Mouse (Mus musculus): ENCODE measurements at regions not wholly inside any gene's neighbourhood (a gene's known extent, or its start where the extent isn't known, plus 50 kb on each side); places are given as distances from the start of the nearest gene placed in this dataset.

DNA sequence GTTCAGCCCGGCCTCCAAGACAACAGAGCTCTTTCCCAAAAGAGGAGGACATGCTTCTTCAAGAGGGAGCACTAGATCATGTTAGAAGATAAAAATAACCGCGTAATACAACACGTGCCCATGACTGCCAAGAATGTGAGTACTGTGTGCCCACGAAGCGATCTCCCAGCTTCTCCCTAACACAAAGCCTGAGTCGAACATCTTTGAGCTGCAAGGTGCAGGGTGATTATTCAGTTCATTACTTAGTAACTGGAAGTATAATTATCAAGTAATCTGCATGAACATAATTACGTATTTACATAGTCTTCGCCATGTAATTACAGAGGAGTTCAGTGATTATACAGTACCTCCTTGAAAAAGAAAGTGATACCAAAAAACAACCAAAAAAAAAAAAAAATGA lies 269.7 kb downstream of the Efnb2 start:
- H3K4me1 ChIP-seq (ENCODE audit: control insufficient read depth, insufficient read depth, low read length), result peaks cover 3% of the 10 kb centered on the region; the same call in 1 of the 2 replicates
- no peak overlapping the region for H3K4me2 ChIP-seq (ENCODE audit: low read depth, low read length)
- H3K36me3 ChIP-seq (ENCODE audit: control insufficient read depth, insufficient read depth, low read length), result no peaks in the 10 kb centered on the region
- no peak overlapping the region for H3K27ac ChIP-seq (ENCODE audit: low read length)
- no peak for ATAC-seq (ENCODE audit: insufficient read depth, low FRiP score)
- no peaks in the 10 kb centered on the region for H3K27me3 ChIP-seq (ENCODE audit: control insufficient read depth, insufficient read depth, low read length)
- H3K4me3 ChIP-seq (replicated peaks; ENCODE audit: low read length), result no peak overlapping the region
- H3K9ac ChIP-seq (ENCODE audit: low read length), result no peak overlapping the region
- 86% methylated on average over 9 of the region's 9 CpGs for WGBS
- H3K9me3 ChIP-seq (replicated peaks; ENCODE audit: control insufficient read depth, low read length), result no peaks in the 10 kb centered on the region

DNA sequence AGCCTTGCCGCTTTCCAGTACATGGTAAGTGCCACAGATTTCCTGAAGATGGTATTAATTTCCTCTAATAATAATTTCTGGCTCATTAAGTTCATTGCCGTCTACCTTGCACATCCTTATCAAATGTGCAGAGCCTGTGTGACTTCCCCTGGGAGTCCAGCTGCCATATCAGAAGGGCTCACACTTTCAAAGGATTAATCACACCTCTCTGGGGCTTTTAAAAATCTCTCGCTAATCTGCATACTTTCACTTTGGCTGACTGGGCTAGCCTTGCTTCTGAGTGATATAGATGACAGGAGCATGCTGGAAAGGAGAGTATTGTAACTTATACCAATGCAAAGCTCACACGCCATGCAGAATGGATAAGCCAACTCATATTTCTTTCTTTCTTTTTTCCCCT lies 282.8 kb downstream of the Efnb2 start:
- 66% methylated on average over 4 of the region's 4 CpGs for WGBS
- no peaks in the 10 kb centered on the region for H3K9me3 ChIP-seq (replicated peaks; ENCODE audit: control insufficient read depth, low read length)
- H3K36me3 ChIP-seq (ENCODE audit: control insufficient read depth, insufficient read depth, low read length), result no peaks in the 10 kb centered on the region
- H3K4me1 ChIP-seq (ENCODE audit: control insufficient read depth, insufficient read depth, low read length), result no peaks in the 10 kb centered on the region
- H3K4me3 ChIP-seq (replicated peaks; ENCODE audit: low read length), result no peak overlapping the region
- ATAC-seq (ENCODE audit: insufficient read depth, low FRiP score), result no peak
- H3K27ac ChIP-seq (ENCODE audit: low read length), result no peak overlapping the region
- no peak overlapping the region for H3K9ac ChIP-seq (ENCODE audit: low read length)
- no peak overlapping the region for H3K4me2 ChIP-seq (ENCODE audit: low read depth, low read length)
- H3K27me3 ChIP-seq (ENCODE audit: control insufficient read depth, insufficient read depth, low read length), result no peaks in the 10 kb centered on the region

DNA sequence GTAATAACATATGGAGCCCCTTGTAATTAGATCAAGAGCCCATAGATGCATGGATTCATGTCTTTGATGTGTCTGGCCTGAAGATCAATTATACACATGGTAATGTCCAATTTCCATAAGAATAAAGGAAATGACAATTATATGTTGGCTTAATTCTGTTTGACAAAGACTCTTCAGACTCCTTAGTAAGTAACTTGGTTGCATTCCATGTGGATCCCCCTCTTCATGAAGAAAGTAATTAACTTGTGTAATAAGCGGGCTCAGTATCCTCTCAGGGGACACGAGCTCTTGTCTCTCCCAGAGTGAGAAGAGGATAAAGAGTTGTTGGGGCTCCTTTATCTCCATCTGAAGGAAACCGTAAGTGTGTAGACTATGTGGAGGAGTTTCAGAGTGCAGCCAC lies 284.3 kb downstream of the Efnb2 start:
- WGBS, result 77% methylated on average over 3 of the region's 3 CpGs
- Histone ChIP-seq H3K4me2 (ENCODE audit: low read depth, low read length) (no peak overlapping the region), H3K27me3 (ENCODE audit: control insufficient read depth, insufficient read depth, low read length) (no peaks in the 10 kb centered on the region), H3K9me3 (replicated peaks; ENCODE audit: control insufficient read depth, low read length) (no peaks in the 10 kb centered on the region), H3K27ac (ENCODE audit: low read length) (no peak overlapping the region), H3K36me3 (ENCODE audit: control insufficient read depth, insufficient read depth, low read length) (no peaks in the 10 kb centered on the region), H3K4me3 (replicated peaks; ENCODE audit: low read length) (no peak overlapping the region), H3K4me1 (ENCODE audit: control insufficient read depth, insufficient read depth, low read length) (no peaks in the 10 kb centered on the region), H3K9ac (ENCODE audit: low read length) (no peak overlapping the region)
- ATAC-seq (ENCODE audit: insufficient read depth, low FRiP score), result no peak

DNA sequence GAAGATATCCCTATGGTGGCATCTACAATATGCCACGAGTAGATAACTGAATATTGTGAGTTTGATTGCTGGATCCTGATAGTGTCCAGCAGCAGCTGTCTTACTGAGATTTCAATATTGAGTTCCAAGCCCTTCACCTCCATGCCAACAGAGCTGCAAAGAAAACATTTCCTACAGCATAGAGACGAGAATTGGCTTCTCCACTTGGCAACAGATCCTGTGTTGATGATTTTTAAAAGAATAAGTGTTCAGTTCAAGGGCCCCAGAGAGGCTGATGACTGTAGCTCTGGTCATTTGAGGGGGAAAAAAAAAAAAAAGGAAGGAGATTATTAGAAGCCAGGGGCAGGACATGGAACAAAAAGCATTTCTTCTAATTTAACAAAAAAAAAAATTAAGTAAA lies 284.7 kb downstream of the Efnb2 start:
- no peak overlapping the region for H3K4me3 ChIP-seq (replicated peaks; ENCODE audit: low read length)
- no peaks in the 10 kb centered on the region for H3K36me3 ChIP-seq (ENCODE audit: control insufficient read depth, insufficient read depth, low read length)
- no peak overlapping the region for H3K9ac ChIP-seq (ENCODE audit: low read length)
- no peak for ATAC-seq (ENCODE audit: insufficient read depth, low FRiP score)
- H3K9me3 ChIP-seq (replicated peaks; ENCODE audit: control insufficient read depth, low read length), result no peaks in the 10 kb centered on the region
- no peak overlapping the region for H3K27ac ChIP-seq (ENCODE audit: low read length)
- no peaks in the 10 kb centered on the region for H3K27me3 ChIP-seq (ENCODE audit: control insufficient read depth, insufficient read depth, low read length)
- no peak overlapping the region for H3K4me2 ChIP-seq (ENCODE audit: low read depth, low read length)
- 66% methylated on average over 2 of the region's 2 CpGs for WGBS
- no peaks in the 10 kb centered on the region for H3K4me1 ChIP-seq (ENCODE audit: control insufficient read depth, insufficient read depth, low read length)

DNA sequence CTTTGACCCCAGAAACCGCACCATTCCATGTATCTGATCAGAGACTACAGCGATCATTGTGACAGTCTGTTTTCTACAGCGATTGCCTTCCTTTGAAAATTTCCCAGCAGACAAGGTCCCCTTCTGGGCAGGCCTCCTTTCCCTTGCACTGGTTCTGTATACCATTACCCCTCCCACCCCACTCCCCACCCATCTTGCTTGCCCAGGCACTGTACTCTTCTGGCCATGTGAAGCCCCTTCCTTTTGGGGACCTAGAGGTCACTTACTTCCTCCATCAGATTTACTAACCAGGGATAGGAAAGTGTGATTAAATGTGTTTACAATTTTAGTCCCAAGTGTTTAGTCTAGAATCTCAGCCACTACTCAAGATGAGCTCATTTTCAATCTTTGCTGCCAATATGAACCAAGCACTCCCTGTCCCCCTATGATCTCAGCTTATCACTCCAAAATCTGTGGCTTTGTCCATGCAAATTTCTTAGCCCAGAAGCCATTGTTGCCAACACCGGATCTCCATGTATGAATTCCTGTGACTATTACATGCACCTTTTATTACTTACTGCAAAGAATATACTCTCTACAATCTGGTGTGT lies 293.7 kb downstream of the Efnb2 start:
- Histone ChIP-seq H3K4me3 (replicated peaks; ENCODE audit: low read length) (no peak overlapping the region), H3K27ac (ENCODE audit: low read length) (no peak overlapping the region), H3K4me2 (ENCODE audit: low read depth, low read length) (no peak overlapping the region), H3K36me3 (ENCODE audit: control insufficient read depth, insufficient read depth, low read length) (no peaks in the 10 kb centered on the region), H3K27me3 (ENCODE audit: control insufficient read depth, insufficient read depth, low read length) (no peaks in the 10 kb centered on the region), H3K9ac (ENCODE audit: low read length) (no peak overlapping the region), H3K4me1 (ENCODE audit: control insufficient read depth, insufficient read depth, low read length) (no peaks in the 10 kb centered on the region), H3K9me3 (replicated peaks; ENCODE audit: control insufficient read depth, low read length) (no peaks in the 10 kb centered on the region)
- ATAC-seq (ENCODE audit: insufficient read depth, low FRiP score), result 0 out of 2 replicates have a peak, but pooled peaks have one; percentile 50
- WGBS, result 58% methylated on average over 4 of the region's 4 CpGs

DNA sequence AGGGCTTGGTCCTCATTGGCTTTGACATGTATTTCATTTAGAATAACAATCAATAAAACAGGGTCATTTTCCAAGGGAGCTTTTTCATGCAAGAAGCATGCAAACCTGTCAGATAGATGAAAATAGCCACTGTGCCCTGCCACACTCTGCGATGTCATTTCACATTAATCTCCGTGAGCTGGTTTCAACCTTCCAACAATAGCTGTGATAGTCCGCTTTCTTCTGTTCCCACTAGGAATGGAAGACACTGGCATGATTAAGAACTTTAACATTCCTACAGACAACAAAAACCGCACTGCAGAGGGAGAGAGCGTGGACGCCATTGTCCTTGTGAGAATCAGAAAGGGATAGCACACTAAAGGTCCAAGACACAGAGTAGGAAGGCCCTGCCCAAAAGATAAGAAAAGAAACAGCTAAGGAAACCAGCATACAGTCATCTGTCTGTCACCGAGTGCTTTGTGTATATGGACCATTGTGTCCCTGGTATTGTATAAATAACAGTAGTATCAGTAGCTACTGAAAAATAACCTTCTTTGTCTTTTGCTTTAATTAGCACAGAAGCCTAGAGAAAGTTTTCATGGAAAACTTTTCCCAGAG lies 299.0 kb downstream of the Efnb2 start:
- no peaks in the 10 kb centered on the region for H3K4me1 ChIP-seq (ENCODE audit: control insufficient read depth, insufficient read depth, low read length)
- H3K9me3 ChIP-seq (replicated peaks; ENCODE audit: control insufficient read depth, low read length), result no peaks in the 10 kb centered on the region
- H3K4me2 ChIP-seq (ENCODE audit: low read depth, low read length), result no peak overlapping the region
- no peak overlapping the region for H3K4me3 ChIP-seq (replicated peaks; ENCODE audit: low read length)
- WGBS, result 75% methylated on average over 7 of the region's 7 CpGs
- no peak for ATAC-seq (ENCODE audit: insufficient read depth, low FRiP score)
- H3K9ac ChIP-seq (ENCODE audit: low read length), result no peak overlapping the region
- no peak overlapping the region for H3K27ac ChIP-seq (ENCODE audit: low read length)
- H3K27me3 ChIP-seq (ENCODE audit: control insufficient read depth, insufficient read depth, low read length), result no peaks in the 10 kb centered on the region
- H3K36me3 ChIP-seq (ENCODE audit: control insufficient read depth, insufficient read depth, low read length), result no peaks in the 10 kb centered on the region

DNA sequence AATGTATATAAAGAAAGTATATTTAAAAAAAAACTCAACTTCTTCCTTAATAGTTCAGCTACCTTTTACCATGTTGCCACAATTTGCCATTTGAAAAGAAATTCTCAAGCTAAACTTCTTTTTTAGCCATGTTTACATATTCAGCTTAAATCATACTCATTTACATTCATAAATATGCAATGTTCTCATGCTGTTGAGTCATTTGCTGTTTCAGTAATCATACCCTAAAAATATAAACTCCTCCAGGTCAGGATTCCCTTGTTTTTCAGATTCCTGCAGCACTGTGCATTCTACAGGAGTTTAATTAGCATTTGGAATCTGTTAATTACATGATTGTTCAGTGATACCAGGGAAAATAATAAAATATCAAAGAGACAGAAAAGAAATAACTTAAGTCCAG lies 300.5 kb downstream of the Efnb2 start:
- no peak for ATAC-seq (ENCODE audit: insufficient read depth, low FRiP score)
- H3K4me2 ChIP-seq (ENCODE audit: low read depth, low read length), result no peak overlapping the region
- no peak overlapping the region for H3K27ac ChIP-seq (ENCODE audit: low read length)
- no peak overlapping the region for H3K4me3 ChIP-seq (replicated peaks; ENCODE audit: low read length)
- H3K27me3 ChIP-seq (ENCODE audit: control insufficient read depth, insufficient read depth, low read length), result no peaks in the 10 kb centered on the region
- no peaks in the 10 kb centered on the region for H3K9me3 ChIP-seq (replicated peaks; ENCODE audit: control insufficient read depth, low read length)
- no peak overlapping the region for H3K9ac ChIP-seq (ENCODE audit: low read length)
- H3K4me1 ChIP-seq (ENCODE audit: control insufficient read depth, insufficient read depth, low read length), result no peaks in the 10 kb centered on the region
- H3K36me3 ChIP-seq (ENCODE audit: control insufficient read depth, insufficient read depth, low read length), result no peaks in the 10 kb centered on the region

DNA sequence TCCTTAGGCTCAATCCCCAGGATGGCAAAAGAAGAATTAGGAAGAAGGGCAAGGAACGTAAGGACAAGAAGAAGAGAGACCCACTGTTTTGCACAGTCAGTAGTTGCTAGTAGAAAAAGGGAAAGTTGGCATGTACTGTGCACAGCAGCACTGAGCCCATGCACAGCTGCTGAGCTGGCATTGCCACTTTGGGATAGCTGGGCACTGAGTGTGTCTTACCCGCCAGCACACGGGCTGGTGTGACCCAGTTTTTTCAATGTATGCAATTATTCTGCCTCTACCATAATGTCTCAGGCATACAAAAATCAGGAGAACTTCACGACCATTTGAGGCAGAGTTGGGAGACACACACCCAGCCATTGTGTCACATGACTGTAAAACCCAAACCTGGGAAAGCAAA lies 306.1 kb downstream of the Efnb2 start:
- H3K27ac ChIP-seq (ENCODE audit: low read length), result no peak overlapping the region
- ATAC-seq (ENCODE audit: insufficient read depth, low FRiP score), result no peak
- WGBS, result 87% methylated on average over 4 of the region's 4 CpGs

DNA sequence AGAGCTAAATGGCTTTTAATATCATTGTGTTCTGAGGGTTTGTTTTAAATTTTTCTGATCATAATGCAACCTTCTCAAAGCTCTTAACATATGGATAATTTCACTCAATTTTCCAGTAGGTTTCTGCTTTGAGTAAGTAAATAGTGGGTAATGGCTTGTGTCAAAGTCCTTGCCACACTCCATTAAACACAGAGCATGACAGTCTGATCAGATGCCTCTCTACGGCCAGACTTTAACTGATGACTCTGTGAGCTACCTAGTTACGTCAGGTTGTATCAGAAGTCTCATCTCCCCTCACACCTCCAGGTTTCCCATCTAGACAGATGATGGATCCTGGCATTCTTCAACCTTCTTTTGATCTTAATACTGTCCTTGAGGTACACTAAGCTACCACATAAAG lies 316.4 kb downstream of the Efnb2 start:
- Histone ChIP-seq H3K9me3 (replicated peaks; ENCODE audit: control insufficient read depth, low read length) (no peaks in the 10 kb centered on the region), H3K36me3 (ENCODE audit: control insufficient read depth, insufficient read depth, low read length) (no peaks in the 10 kb centered on the region), H3K9ac (ENCODE audit: low read length) (no peak overlapping the region), H3K4me1 (ENCODE audit: control insufficient read depth, insufficient read depth, low read length) (no peaks in the 10 kb centered on the region), H3K4me2 (ENCODE audit: low read depth, low read length) (no peak overlapping the region), H3K4me3 (replicated peaks; ENCODE audit: low read length) (no peak overlapping the region), H3K27me3 (ENCODE audit: control insufficient read depth, insufficient read depth, low read length) (no peaks in the 10 kb centered on the region), H3K27ac (ENCODE audit: low read length) (no peak overlapping the region)
- 49% methylated on average over 2 of the region's 2 CpGs for WGBS
- ATAC-seq (ENCODE audit: insufficient read depth, low FRiP score), result no peak

More for the DNA sequence above, 306.1 kb downstream of the Efnb2 start:
- Histone ChIP-seq H3K4me3 (replicated peaks; ENCODE audit: low read length) (no peak overlapping the region), H3K4me1 (ENCODE audit: control insufficient read depth, insufficient read depth, low read length) (no peaks in the 10 kb centered on the region), H3K27me3 (ENCODE audit: control insufficient read depth, insufficient read depth, low read length) (no peaks in the 10 kb centered on the region), H3K9me3 (replicated peaks; ENCODE audit: control insufficient read depth, low read length) (no peaks in the 10 kb centered on the region), H3K4me2 (ENCODE audit: low read depth, low read length) (no peak overlapping the region), H3K9ac (ENCODE audit: low read length) (no peak overlapping the region), H3K36me3 (ENCODE audit: control insufficient read depth, insufficient read depth, low read length) (no peaks in the 10 kb centered on the region)

All from stomach, embryonic 16.5 days (tissue).